Mouse (Mus musculus) embryonic stem cell, embryonic (primary cell): ENCODE measurements around the gene Slc22a1.

Experiments used
- CTCF ChIA-PET, 4 experiments: fragments of 300-600 bp in 2 of 4; fragments of 350-600 bp in 2 of 4; sonication (Branson Sonifier 250); formaldehyde crosslinking; loops; one replicate each; lab custom pipeline; 2022; ENCODE audit warnings: inconsistent platforms in 2 of 4; lab: Charles Lee
- POLR2A ChIA-PET, 4 experiments: fragments of 300-600 bp in 2 of 4; fragments of 350-600 bp in 2 of 4; sonication (Branson Sonifier 250); formaldehyde crosslinking; loops; one replicate each; lab custom pipeline; 2022; ENCODE audit warnings: antibody characterized with exemption in 4 of 4, inconsistent platforms in 1 of 4; lab: Charles Lee

The Slc22a1 gene

GRCm38 (mm10) chr17:12675646-12676045, at the start of gene Slc22a1:
Slc22a1 (minus strand) TSS chr17:12675829.
- CTCF ChIA-PET = no interaction called here

GRCm38 (mm10) chr17:12724767-12725744, 49.4 kb upstream of the Slc22a1 start:
- ChIA-PET POLR2A (interaction anchor here in 3 of 4 experiments (0.6 to 1.3 kb wide), 5 partner anchors 11 to 190 kb away, joined by 3 read pairs; no protein-coding TSS in a partner anchor), CTCF (interaction anchor here in 1 of 4 experiments (0.6 kb wide), 1 partner anchor 42 kb away, joined by 3 read pairs; no protein-coding TSS in a partner anchor)

More at GRCm38 (mm10) chr17:12675646-12676045, at the start of gene Slc22a1:
- POLR2A ChIA-PET = interaction anchor here in 1 of 4 experiments (0.6 kb wide), 1 partner anchor 884 kb away, joined by 3 read pairs; no protein-coding TSS in a partner anchor

GRCm38 (mm10) chr17:12723986-12724766, 48.5 kb upstream of the Slc22a1 start:
- ChIA-PET POLR2A (interaction anchor here in 2 of 4 experiments (1.0 to 2.1 kb wide), 3 partner anchors 10 to 13 kb away, joined by 3 to 5 read pairs (median 3); no protein-coding TSS in a partner anchor), CTCF (no interaction called here)

GRCm38 (mm10) chr17:12722622-12723021, 47.0 kb upstream of the Slc22a1 start:
- POLR2A ChIA-PET = interaction anchor here in 2 of 4 experiments (0.6 to 2.1 kb wide), 2 partner anchors 13 to 113 kb away, joined by 5 to 8 read pairs; no protein-coding TSS in a partner anchor
- CTCF ChIA-PET = no interaction called here

- ChIA-PET POLR2A (no interaction called here), CTCF (no interaction called here)
These were observed 45.7 kb upstream of the Slc22a1 start for GRCm38 (mm10) chr17:12721118-12721886.

- CTCF ChIA-PET = no interaction called here
- POLR2A ChIA-PET = interaction anchor here in 1 of 4 experiments (1.2 kb wide), 1 partner anchor 30 kb away, joined by 5 read pairs; no protein-coding TSS in a partner anchor
These were observed 42.6 kb upstream of the Slc22a1 start for GRCm38 (mm10) chr17:12718251-12718650.

- ChIA-PET POLR2A (interaction anchor here in 2 of 4 experiments (0.6 to 1.2 kb wide), 3 partner anchors 29 to 264 kb away, joined by 3 to 5 read pairs (median 3); no protein-coding TSS in a partner anchor), CTCF (no interaction called here)
These were observed 41.8 kb upstream of the Slc22a1 start for GRCm38 (mm10) chr17:12717445-12717844.

- ChIA-PET CTCF (no interaction called here), POLR2A (interaction anchor here in 1 of 4 experiments (1.3 to 1.4 kb wide), 2 partner anchors 10 to 36 kb away, joined by 3 to 4 read pairs; no protein-coding TSS in a partner anchor)
These were observed 39.4 kb upstream of the Slc22a1 start for GRCm38 (mm10) chr17:12715032-12715431.

- CTCF ChIA-PET = interaction anchor here in 1 of 4 experiments (0.6 kb wide), 1 partner anchor 31 kb away, joined by 3 read pairs; no protein-coding TSS in a partner anchor
- POLR2A ChIA-PET = interaction anchor here in 2 of 4 experiments (0.6 to 1.4 kb wide), 3 partner anchors 11 to 36 kb away, joined by 3 to 4 read pairs (median 3); no protein-coding TSS in a partner anchor
These were observed 38.5 kb upstream of the Slc22a1 start for GRCm38 (mm10) chr17:12714080-12714561.

GRCm38 (mm10) chr17:12712993-12713392, 37.4 kb upstream of the Slc22a1 start:
- ChIA-PET CTCF (no interaction called here), POLR2A (interaction anchor here in 1 of 4 experiments (0.6 kb wide), 1 partner anchor 1999 kb away, joined by 3 read pairs; no protein-coding TSS in a partner anchor)

GRCm38 (mm10) chr17:12712191-12712590, 36.6 kb upstream of the Slc22a1 start:
- POLR2A ChIA-PET = no interaction called here
- CTCF ChIA-PET = no interaction called here

GRCm38 (mm10) chr17:12710976-12711375, 35.3 kb upstream of the Slc22a1 start:
- ChIA-PET CTCF (no interaction called here), POLR2A (interaction anchor here in 1 of 4 experiments (0.9 kb wide), 1 partner anchor 14 kb away, joined by 3 read pairs; no protein-coding TSS in a partner anchor)

- ChIA-PET CTCF (no interaction called here), POLR2A (interaction anchor here in 1 of 4 experiments (0.6 kb wide), 1 partner anchor 15 kb away, joined by 3 read pairs; no protein-coding TSS in a partner anchor)
These were observed 34.6 kb upstream of the Slc22a1 start for GRCm38 (mm10) chr17:12710050-12710780.

- CTCF ChIA-PET = no interaction called here
These were observed 32.8 kb upstream of the Slc22a1 start for GRCm38 (mm10) chr17:12708398-12708797.

GRCm38 (mm10) chr17:12706590-12707049, 31.0 kb upstream of the Slc22a1 start:
- POLR2A ChIA-PET = interaction anchor here in 1 of 4 experiments (0.5 to 0.9 kb wide), 3 partner anchors 12 to 172 kb away, joined by 3 to 4 read pairs (median 3); no protein-coding TSS in a partner anchor
- CTCF ChIA-PET = no interaction called here

More at GRCm38 (mm10) chr17:12708398-12708797, 32.8 kb upstream of the Slc22a1 start:
- POLR2A ChIA-PET = no interaction called here

- ChIA-PET CTCF (no interaction called here), POLR2A (interaction anchor here in 2 of 4 experiments (0.6 kb wide), 2 partner anchors 144 to 480 kb away, joined by 3 to 9 read pairs; no protein-coding TSS in a partner anchor)
These were observed 27.3 kb upstream of the Slc22a1 start for GRCm38 (mm10) chr17:12702901-12703300.

- POLR2A ChIA-PET = no interaction called here
- CTCF ChIA-PET = no interaction called here
These were observed 24.7 kb upstream of the Slc22a1 start for GRCm38 (mm10) chr17:12700373-12700772.
